Mouse (Mus musculus) embryonic facial prominence, embryonic 15.5 days (tissue): Measurements from ENCODE around the gene Zfyve28. TPM values are rescaled to one million over a fixed set of nuclear protein-coding genes. Genes with fewer than 3 reads are reported as not detected.

Experiments used
- ATAC-seq: fragments of 200-750 bp; cut with Nextera tagmentation; 2 replicates; pipeline ENCODE4 v1.8.0; 2017; ENCODE audit warnings: low read depth, moderate TSS enrichment; ENCODE audit not compliant: insufficient number of reproducible peaks, low FRiP score, low TSS enrichment
- H3K27ac ChIP-seq: fragments of 300-500 bp; sonication (generic); replicated peaks from 2 replicates; pipeline ENCODE4 v1.5.1; 2015; ENCODE audit warnings: mild to moderate bottlenecking, inconsistent platforms
- H3K27me3 ChIP-seq: fragments of 300-500 bp; sonication (generic); 2 replicates; pipeline ENCODE4 v1.6.1; 2015; ENCODE audit warnings: inconsistent platforms
- H3K36me3 ChIP-seq: fragments of 300-500 bp; sonication (generic); 2 replicates; pipeline ENCODE4 v1.6.1; 2015; ENCODE audit warnings: mild to moderate bottlenecking, inconsistent platforms
- H3K4me1 ChIP-seq: fragments of 300-500 bp; sonication (generic); 2 replicates; pipeline ENCODE4 v1.6.1; 2015; ENCODE audit warnings: inconsistent platforms
- H3K4me2 ChIP-seq: fragments of 300-500 bp; sonication (generic); replicated peaks from 2 replicates; pipeline ENCODE4 v1.6.1; 2015; ENCODE audit warnings: mild to moderate bottlenecking, inconsistent platforms
- H3K4me3 ChIP-seq: fragments of 300-500 bp; sonication (generic); replicated peaks from 2 replicates; pipeline ENCODE4 v1.5.1; 2015; ENCODE audit warnings: mild to moderate bottlenecking, inconsistent platforms
- H3K9ac ChIP-seq: fragments of 300-500 bp; sonication (generic); 2 replicates; pipeline ENCODE4 v1.6.1; 2015; ENCODE audit warnings: inconsistent platforms
- H3K9me3 ChIP-seq: fragments of 300-500 bp; sonication (generic); replicated peaks from 2 replicates; pipeline ENCODE4 v1.6.1; 2016; ENCODE audit warnings: inconsistent platforms
- WGBS: fragments of 180-500 bp; shearing (Covaris S2); methylation state at CpG from one replicate; pipeline ENCODE4 v1.1.7; 2015; 5-methylcytosine and 5-hydroxymethylcytosine counted together
- polyA plus RNA-seq: library from polyadenylated mRNA; unstranded; fragments of >200 nt; fragmentation: Nextera tagmentation; extraction: Ambion mirVana; gene quantifications from 2 replicates; pipeline ENCODE4 v1.2.1, GENCODE M21; 2015

Gene Zfyve28
- polyA plus RNA-seq, 1 experiment from 2014 or later = 1.2 TPM

DNA sequence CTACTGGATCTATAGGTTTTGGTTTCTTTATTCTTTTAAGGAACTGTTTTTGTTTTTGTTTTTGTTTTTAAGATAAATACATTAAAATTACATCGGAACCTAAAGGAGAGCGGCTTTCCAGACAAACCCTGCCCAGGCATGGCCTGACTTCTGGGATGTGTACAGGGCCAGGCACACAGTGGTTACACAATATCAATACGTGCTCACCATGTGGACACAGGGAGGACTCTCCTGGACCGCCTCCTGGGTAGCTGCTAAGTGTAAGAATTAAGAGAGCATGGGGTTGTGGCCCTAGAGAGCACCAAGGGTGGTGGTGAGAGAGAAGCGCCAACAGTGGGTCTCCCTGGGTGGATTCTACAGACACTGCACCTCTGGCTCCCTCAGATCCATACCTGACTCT lies 58.7 kb downstream of the Zfyve28 start:
- Histone ChIP-seq H3K4me2 (no peak overlapping the region), H3K27ac (no peak overlapping the region), H3K9ac (no peak overlapping the region), H3K27me3 (no peaks in the 10 kb centered on the region), H3K36me3 (no peaks in the 10 kb centered on the region), H3K9me3 (no peaks in the 10 kb centered on the region), H3K4me1 (no peaks in the 10 kb centered on the region), H3K4me3 (no peak overlapping the region)
- 84% methylated on average over 5 of the region's 5 CpGs for WGBS
- no peak for ATAC-seq

DNA sequence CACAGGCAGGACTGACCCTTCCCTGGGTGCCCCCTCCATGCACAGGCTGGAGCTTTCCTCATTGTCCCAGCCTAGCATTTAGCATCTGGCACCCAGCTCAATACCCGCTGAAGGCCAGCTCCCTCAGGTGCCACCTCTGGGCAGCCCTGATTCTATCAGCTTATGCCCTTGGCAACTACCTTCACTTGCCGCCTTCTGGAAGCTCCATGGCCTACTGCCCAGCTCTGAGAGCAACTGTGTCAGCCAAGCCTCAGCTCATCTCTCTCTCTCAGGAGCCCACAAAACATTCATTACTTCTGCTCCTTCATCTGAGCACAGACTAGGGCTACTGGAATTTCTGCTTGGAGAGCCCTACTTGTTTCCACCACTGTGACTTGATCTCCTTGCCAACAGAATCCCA lies 62.7 kb downstream of the Zfyve28 start:
- Histone ChIP-seq H3K4me3 (no peak overlapping the region), H3K9me3 (no peaks in the 10 kb centered on the region), H3K4me1 (no peaks in the 10 kb centered on the region), H3K4me2 (no peak overlapping the region), H3K27ac (no peak overlapping the region), H3K9ac (no peak overlapping the region), H3K27me3 (no peaks in the 10 kb centered on the region), H3K36me3 (no peaks in the 10 kb centered on the region)
- 98% methylated on average over 2 of the region's 2 CpGs for WGBS
- no peak for ATAC-seq

DNA sequence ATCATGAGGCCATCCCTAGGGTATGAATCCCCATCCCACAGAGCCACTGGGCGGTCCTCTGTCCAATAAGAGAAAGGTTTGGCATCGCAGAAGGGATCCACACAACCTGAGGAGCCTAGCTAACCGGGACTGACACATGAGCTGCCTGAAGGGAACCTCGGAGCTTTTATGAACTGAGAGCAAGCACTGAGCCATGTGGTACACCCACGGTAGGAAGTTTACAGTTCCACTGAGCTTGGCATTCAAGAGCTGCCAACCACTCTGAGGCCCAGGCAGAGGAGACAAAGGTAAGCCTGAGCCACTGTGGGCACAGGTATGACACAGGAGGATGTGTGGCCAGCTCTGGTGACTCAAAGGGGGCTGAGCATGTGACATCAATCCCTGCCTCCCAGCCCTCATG lies 63.7 kb downstream of the Zfyve28 start:
- Histone ChIP-seq H3K4me1 (no peaks in the 10 kb centered on the region), H3K27me3 (no peaks in the 10 kb centered on the region), H3K9ac (no peak overlapping the region), H3K4me3 (no peak overlapping the region), H3K4me2 (no peak overlapping the region), H3K36me3 (no peaks in the 10 kb centered on the region), H3K9me3 (no peaks in the 10 kb centered on the region), H3K27ac (no peak overlapping the region)
- WGBS = 73% methylated on average over 5 of the region's 5 CpGs
- ATAC-seq = no peak

DNA sequence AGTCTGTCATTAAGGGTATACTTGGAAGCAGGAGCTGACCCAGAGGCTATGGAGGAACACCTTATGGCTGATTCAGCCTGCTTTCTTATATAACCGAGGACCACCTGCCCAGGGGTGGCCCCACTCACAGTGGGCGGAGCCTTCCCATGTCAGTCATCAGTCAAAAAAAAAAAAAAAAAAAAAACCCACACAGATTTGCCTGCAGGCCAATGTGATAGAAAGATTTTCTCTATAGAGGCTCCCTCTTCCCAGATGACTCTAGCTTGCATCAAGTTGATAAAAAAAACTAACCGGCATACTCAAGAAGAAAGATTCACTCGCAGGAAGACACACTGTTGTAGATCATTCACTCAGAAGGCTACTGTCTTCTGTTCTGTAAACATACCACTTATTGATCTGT lies 68.2 kb downstream of the Zfyve28 start:
- Histone ChIP-seq H3K9ac (no peak overlapping the region), H3K9me3 (no peaks in the 10 kb centered on the region), H3K4me3 (no peak overlapping the region), H3K36me3 (no peaks in the 10 kb centered on the region), H3K27ac (no peak overlapping the region), H3K4me2 (no peak overlapping the region), H3K27me3 (no peaks in the 10 kb centered on the region), H3K4me1 (no peaks in the 10 kb centered on the region)
- ATAC-seq = no peak
- 81% methylated on average over 4 of the region's 4 CpGs for WGBS

DNA sequence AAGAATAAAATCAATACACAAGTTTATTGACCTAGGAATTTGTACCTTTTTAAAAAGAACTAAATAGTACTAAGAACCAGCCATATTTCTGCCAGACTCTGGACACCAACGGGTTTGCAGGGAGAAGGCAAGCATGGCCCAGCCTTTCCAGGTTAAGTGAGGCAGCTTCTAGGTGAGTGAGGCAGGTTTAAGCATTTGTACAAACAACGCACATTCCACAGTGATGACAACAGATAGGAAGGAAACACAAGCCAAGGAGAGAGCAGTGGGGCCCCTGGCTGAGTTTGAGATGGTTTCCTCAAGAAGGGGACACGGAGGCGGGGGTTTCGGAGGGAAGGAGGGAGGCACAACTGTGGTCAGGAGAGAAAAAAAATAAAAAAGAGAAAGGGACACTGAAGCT lies 69.6 kb downstream of the Zfyve28 start:
- 55% methylated on average over 5 of the region's 5 CpGs for WGBS
- H3K4me1 ChIP-seq = no peaks in the 10 kb centered on the region
- no peaks in the 10 kb centered on the region for H3K36me3 ChIP-seq
- H3K9me3 ChIP-seq = no peaks in the 10 kb centered on the region
- H3K4me3 ChIP-seq = no peak overlapping the region
- H3K9ac ChIP-seq = no peak overlapping the region
- no peak overlapping the region for H3K4me2 ChIP-seq
- no peaks in the 10 kb centered on the region for H3K27me3 ChIP-seq
- no peak for ATAC-seq
- no peak overlapping the region for H3K27ac ChIP-seq

DNA sequence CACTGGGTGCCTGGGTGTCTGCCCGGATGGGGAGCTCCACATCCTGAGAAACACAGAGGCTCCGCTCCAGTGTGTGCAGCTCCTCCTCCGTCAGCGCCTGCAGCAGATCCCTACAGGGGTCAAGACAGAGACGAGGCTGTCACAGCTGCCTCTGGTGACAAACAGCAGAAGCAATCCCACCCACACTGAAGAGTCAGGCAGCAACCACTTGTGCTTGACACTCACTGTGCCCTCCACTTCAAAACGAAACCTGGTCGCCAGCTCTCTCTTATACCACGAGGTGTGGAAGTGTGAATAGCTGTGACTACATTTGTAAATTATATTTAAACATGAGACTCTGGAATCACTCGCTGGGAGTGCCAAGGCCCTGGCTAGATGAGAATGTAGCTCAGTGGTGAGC lies 70.5 kb downstream of the Zfyve28 start:
- WGBS = 51% methylated on average over 9 of the region's 9 CpGs
- no peak overlapping the region for H3K4me2 ChIP-seq
- H3K27ac ChIP-seq = no peak overlapping the region
- H3K4me1 ChIP-seq = no peaks in the 10 kb centered on the region
- H3K36me3 ChIP-seq = no peaks in the 10 kb centered on the region
- H3K9ac ChIP-seq = no peak overlapping the region
- H3K4me3 ChIP-seq = no peak overlapping the region
- no peaks in the 10 kb centered on the region for H3K9me3 ChIP-seq
- H3K27me3 ChIP-seq = no peaks in the 10 kb centered on the region
- ATAC-seq = 0 out of 2 replicates have a peak, but pooled peaks have one; percentile 43

DNA sequence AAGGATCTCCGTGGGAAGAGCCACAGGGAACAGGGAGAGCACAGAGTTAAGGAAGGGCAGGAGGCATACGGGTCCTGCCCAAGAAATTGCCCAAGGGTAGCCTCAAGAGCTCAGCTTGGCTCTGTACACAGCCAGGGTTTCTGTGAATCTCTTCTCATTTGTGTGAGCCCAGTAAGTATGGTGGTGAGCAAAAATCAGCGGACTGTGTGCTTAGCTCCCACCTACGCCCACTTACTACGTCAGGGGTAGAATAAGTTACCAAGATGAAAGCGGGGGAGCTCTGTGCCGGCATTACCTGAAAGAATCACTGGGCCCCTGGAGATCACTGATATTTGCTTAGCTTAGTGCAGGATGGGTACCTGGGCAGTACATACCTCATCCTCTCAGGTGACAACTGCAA lies 72.2 kb downstream of the Zfyve28 start:
- 75% methylated on average over 7 of the region's 7 CpGs for WGBS
- Histone ChIP-seq H3K36me3 (no peaks in the 10 kb centered on the region), H3K4me3 (no peak overlapping the region), H3K4me1 (no peaks in the 10 kb centered on the region), H3K9ac (no peak overlapping the region), H3K4me2 (no peak overlapping the region), H3K9me3 (no peaks in the 10 kb centered on the region), H3K27ac (no peak overlapping the region), H3K27me3 (no peaks in the 10 kb centered on the region)
- no peak for ATAC-seq

DNA sequence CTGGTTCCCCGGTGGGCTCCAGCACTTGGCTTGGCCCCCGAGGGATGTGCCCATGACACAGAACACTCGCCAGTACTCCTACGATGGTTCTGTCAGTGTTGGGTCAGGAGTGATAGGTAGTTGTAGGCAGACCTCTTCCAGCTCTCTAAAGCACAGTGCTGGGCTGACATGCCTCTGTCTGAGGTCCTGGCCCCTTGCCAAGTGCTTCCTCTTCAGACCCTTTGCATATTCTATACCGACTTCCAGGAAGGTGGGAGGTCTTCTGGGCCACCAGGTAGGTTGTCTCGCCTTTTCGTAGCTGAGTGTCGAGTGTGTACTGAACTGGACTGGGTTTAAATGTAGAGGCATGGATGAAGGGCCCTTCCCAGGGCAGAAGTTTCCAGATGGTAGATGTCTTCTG lies 74.6 kb downstream of the Zfyve28 start:
- no peaks in the 10 kb centered on the region for H3K4me1 ChIP-seq
- no peaks in the 10 kb centered on the region for H3K27me3 ChIP-seq
- H3K4me2 ChIP-seq = no peak overlapping the region
- H3K4me3 ChIP-seq = no peak overlapping the region
- H3K36me3 ChIP-seq = no peaks in the 10 kb centered on the region
- ATAC-seq = no peak
- H3K27ac ChIP-seq = no peak overlapping the region
- no peaks in the 10 kb centered on the region for H3K9me3 ChIP-seq
- H3K9ac ChIP-seq = no peak overlapping the region
- WGBS = 61% methylated on average over 8 of the region's 8 CpGs

DNA sequence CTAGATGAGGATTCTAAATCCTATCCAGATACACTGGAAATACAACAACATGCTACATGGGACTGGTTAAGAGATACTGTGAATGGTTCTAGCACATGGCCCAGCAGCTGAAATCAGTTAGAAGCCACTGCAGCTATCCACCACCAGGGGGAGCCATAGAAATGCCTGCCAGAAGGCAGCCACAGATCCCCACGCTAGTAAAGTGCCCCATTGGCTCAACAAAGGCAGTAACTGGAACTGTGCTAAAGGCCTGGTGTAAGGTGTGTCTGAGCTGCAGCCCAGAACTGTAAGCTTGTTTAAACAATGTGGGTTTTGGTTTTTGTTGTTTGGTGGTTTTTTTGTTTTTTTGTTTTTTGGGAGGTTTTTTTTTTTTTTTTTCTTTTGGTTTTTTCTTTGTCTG lies 78.0 kb downstream of the Zfyve28 start:
- H3K4me1 ChIP-seq = no peaks in the 10 kb centered on the region
- H3K9ac ChIP-seq = no peak overlapping the region
- no peaks in the 10 kb centered on the region for H3K9me3 ChIP-seq
- no peak overlapping the region for H3K4me2 ChIP-seq
- no peak overlapping the region for H3K27ac ChIP-seq
- H3K27me3 ChIP-seq = no peaks in the 10 kb centered on the region
- ATAC-seq = peak; percentile 60; the same call in 1 of the 2 replicates
- no peaks in the 10 kb centered on the region for H3K36me3 ChIP-seq
- 3% methylated on average over 1 of the region's 1 CpGs for WGBS
- H3K4me3 ChIP-seq = no peak overlapping the region

DNA sequence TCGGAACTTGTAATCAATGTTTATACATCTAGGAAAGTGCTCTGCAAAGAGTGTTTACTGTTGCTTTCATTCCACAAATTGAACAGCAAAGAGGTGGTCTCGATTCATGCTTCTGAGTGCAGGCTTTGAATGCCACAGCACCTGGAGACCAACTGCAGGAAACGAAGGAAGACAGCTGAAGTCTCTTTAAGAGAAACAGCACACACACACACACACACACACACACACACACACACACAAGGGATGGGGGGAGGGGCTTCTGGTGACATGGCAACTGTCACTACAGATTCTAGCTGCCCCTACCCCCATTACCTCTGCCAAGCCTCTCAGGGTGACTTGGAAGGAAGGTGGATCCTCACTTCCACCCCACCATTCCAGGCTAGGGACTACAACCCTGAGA lies 80.7 kb downstream of the Zfyve28 start:
- Histone ChIP-seq H3K9ac (no peak overlapping the region), H3K36me3 (no peaks in the 10 kb centered on the region), H3K27me3 (no peaks in the 10 kb centered on the region), H3K4me2 (no peak overlapping the region), H3K4me3 (no peak overlapping the region), H3K27ac (no peak overlapping the region), H3K4me1 (no peaks in the 10 kb centered on the region), H3K9me3 (no peaks in the 10 kb centered on the region)
- ATAC-seq = no peak
- 21% methylated on average over 3 of the region's 3 CpGs for WGBS

DNA sequence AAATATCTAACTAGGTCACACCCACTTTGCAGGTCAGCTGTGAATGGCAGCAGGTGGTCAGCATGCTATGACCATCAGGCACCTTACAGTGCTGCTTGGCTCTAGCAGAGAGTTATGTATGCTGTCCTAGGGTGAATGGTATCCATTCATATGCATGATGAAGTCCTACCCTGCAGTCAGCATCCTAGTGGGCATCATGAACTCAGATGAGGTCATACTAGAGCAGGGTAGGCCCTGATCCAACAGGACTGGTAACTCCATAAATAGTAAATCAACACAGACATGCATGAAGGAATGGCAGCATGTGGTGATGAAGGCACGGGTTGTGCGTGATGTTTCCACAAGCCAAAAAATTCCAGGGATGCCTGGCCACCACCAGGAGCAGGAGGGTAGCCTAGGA lies 82.5 kb downstream of the Zfyve28 start:
- H3K9ac ChIP-seq = no peak overlapping the region
- H3K4me3 ChIP-seq = no peak overlapping the region
- H3K27me3 ChIP-seq = no peaks in the 10 kb centered on the region
- no peak overlapping the region for H3K27ac ChIP-seq
- H3K9me3 ChIP-seq = no peaks in the 10 kb centered on the region
- no peak for ATAC-seq
- H3K4me2 ChIP-seq = no peak overlapping the region
- H3K36me3 ChIP-seq = no peaks in the 10 kb centered on the region
- H3K4me1 ChIP-seq = no peaks in the 10 kb centered on the region
- WGBS = 54% methylated on average over 2 of the region's 2 CpGs

DNA sequence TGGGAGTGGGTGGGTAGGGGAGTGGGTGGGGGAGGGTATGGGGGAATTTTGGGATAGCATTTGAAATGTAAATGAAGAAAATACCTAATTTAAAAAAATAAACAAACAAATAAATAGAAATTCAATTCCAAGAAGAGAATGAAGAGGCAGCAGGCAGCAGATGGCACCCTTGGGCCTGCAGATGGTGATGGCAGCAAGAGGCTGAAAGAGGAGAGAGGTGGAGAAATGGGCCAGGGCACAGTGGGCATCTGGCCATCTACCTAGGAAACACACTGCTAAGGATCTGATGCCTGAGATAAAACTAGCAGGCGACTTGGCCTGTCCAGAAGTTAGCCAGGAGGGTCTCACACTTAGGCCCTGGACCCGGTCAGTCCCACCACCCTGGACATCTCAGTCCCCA lies 83.3 kb downstream of the Zfyve28 start:
- WGBS = 75% methylated on average over 2 of the region's 2 CpGs
- H3K27me3 ChIP-seq = no peaks in the 10 kb centered on the region
- H3K27ac ChIP-seq = no peak overlapping the region
- H3K4me3 ChIP-seq = no peak overlapping the region
- H3K36me3 ChIP-seq = no peaks in the 10 kb centered on the region
- H3K9me3 ChIP-seq = no peaks in the 10 kb centered on the region
- H3K4me1 ChIP-seq = no peaks in the 10 kb centered on the region
- no peak for ATAC-seq
- no peak overlapping the region for H3K4me2 ChIP-seq
- H3K9ac ChIP-seq = no peak overlapping the region
